Mouse (Mus musculus) cortical plate, adult 2 months (tissue): ENCODE measurements at regions not wholly inside any gene's neighbourhood (a gene's known extent, or its start where the extent isn't known, plus 50 kb on each side); places are given as distances from the start of the nearest gene placed in this dataset.

Experiments
- H3K27ac ChIP-seq: fragments of 200-500 bp; 2 replicates; pipeline ENCODE4 v1.5.1; 2012; ENCODE audit warnings: low read length, control low read depth, inconsistent platforms; ENCODE audit not compliant: insufficient read depth
- H3K4me1 ChIP-seq: fragments of 200-500 bp; 2 replicates; pipeline ENCODE4 v1.6.1; 2011; ENCODE audit warnings: low read length; ENCODE audit not compliant: control insufficient read depth, insufficient read depth
- H3K4me3 ChIP-seq: fragments of 200-500 bp; 2 replicates; pipeline ENCODE4 v1.5.1; 2011; ENCODE audit warnings: mild to moderate bottlenecking, low read length, control low read depth; ENCODE audit not compliant: insufficient read depth
- CTCF ChIP-seq: fragments of 200-500 bp; IDR thresholded peaks from 2 replicates; pipeline ENCODE4 v1.5.1; 2011; ENCODE audit warnings: mild to moderate bottlenecking, control low read depth, low read length; ENCODE audit not compliant: insufficient read depth; ENCODE audit errors: extremely low read depth
- POLR2A ChIP-seq: fragments of 200-500 bp; IDR thresholded peaks from 2 replicates; pipeline ENCODE4 v1.6.1; 2011; ENCODE audit warnings: mild to moderate bottlenecking, low read length, control low read depth; ENCODE audit not compliant: insufficient read depth; ENCODE audit errors: extremely low read depth

GRCm38 (mm10) chr15:14418532-14418931, 1245.1 kb upstream of the Cdh6 start:
- Histone ChIP-seq H3K4me1 (no peaks in the 10 kb centered on the region), H3K4me3 (no peak overlapping the region), H3K27ac (no peak overlapping the region)
- TF ChIP-seq CTCF (peak; percentile 37; the same call in 1 of the 2 replicates), POLR2A (no peak)

- TF ChIP-seq POLR2A (no peak), CTCF (no peak)
- no peak overlapping the region for H3K27ac ChIP-seq
- no peak overlapping the region for H3K4me3 ChIP-seq
- no peaks in the 10 kb centered on the region for H3K4me1 ChIP-seq
Measured at GRCm38 (mm10) chr15:14385347-14385746, 1211.9 kb upstream of the Cdh6 start.

GRCm38 (mm10) chr15:14378340-14378739, 1204.9 kb upstream of the Cdh6 start:
- Histone ChIP-seq H3K4me3 (no peak overlapping the region), H3K27ac (no peak overlapping the region), H3K4me1 (no peaks in the 10 kb centered on the region)
- no peak for TF ChIP-seq CTCF
- no peak for TF ChIP-seq POLR2A
